Mouse (Mus musculus): ENCODE data around the gene Ninl. TPM values are rescaled to one million over a fixed set of nuclear protein-coding genes. Genes with fewer than 3 reads are reported as not detected.

Gene Ninl
- 1.6 and 1.9 TPM in 2 replicates for polyA plus RNA-seq (2021; fragmentation: Nextera tagmentation)
- long read RNA-seq, experiment 1, full-length matches to known transcripts, result 5 of 12 reads
- long read RNA-seq, experiment 1, partial matches to known transcripts, result 3 of 12 reads
- long read RNA-seq, experiment 1, other reads (novel, unspliced or antisense), result 4 of 12 reads
- long read RNA-seq, experiment 2, full-length matches to known transcripts, result 4 of 11 reads
- long read RNA-seq, experiment 2, partial matches to known transcripts, result 5 of 11 reads
- long read RNA-seq, experiment 2, other reads (novel, unspliced or antisense), result 2 of 11 reads

DNA sequence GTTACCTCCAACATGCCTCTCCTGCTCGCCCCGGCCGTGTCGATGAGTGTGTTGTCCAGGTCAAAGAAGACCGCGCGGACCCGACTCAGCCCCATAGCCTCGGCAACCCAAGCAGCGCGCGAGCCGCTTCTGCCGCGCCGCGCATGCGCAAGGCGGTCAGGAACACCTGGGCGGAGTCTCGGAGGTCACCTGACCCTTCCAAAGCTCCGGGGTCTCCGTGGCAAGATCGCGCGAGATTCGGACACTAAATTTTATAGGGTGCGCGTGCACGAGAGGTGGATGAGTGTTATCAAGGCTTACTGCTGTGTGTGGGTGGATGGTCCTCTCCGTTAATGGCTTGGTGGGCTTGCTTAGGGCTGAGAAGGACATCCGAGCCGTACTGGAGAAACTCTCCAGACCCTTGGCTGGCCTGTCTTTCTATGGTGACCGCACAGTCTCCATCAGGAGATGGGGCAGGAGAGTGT, at the start of gene Ninl, which contains the start of gene Nanp:
Gene Ninl, minus strand, starts transcription at position 151 of the 464 bp plus-strand sequence.
Gene Nanp, minus strand, starts transcription at position 167 of the 464 bp plus-strand sequence.

DNA sequence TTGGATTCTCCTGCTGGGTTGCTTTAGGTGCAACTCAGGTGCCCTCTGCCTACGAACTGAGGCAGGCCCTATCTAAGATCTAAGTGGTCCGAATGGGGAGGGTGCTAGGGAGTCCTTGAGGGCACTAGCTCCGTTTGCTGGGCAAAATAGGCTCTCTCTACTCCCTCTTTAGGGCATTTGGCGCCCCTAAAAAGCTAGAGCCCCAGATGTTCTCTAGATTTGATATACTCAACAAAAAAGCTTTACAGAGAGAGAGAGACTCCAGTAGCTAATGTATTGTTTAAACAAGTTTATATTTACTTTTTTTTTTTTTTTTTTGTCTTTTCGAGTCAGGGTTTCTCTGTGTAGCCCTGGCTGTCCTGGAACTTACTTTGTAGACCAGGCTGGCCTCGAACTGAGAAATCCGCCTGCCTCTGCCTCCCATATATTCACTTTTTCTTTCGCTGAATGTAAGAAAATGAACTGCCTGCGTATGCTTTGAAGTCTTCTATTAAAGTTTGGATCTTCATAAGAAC, 134.2 kb downstream of the Ninl start, which contains the start of gene Gins1:
Gene Gins1, plus strand, starts transcription at position 465 of the 515 bp plus-strand sequence.

DNA sequence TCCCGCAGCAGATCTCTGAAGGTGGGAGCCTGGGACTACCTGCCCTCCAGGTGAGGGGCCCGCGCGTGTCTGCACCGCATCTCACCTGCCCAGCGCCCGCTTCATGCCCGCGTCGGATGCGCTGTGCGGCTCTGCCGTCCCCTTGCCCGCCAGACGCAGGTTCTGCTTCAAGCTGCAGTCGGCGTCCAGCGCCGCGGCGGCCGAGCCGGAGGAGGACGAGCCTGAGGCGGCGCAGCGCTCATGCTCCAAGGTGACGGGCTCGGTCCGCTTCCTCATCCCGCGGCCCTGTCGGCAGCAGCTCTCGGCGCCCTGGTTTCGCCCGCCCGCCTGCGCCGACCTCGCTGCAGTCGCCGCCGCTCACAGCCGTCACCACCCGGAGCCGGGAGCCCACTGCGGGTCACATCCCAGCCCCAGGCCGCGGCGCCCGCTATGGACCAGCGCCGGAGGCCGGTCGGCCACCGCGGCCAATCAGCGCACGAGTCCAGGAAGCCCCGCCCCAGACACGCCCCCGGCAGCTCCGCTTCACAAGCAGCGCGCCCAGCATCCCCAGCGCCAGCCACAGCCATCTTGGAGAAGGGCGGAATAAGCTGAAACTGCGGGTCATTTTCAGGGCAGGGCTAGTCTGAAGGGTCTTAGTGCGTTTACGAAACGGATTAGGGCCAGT, 134.8 kb downstream of the Ninl start, which contains the start of gene Abhd12:
Gene Abhd12, minus strand, starts transcription at position 470 of the 664 bp plus-strand sequence.

Other genes with a start within 250 kb of the Ninl start
- gene Abhd12, start 134.6 kb downstream of the Ninl start, polyA plus RNA-seq (2021; fragmentation: Nextera tagmentation), result 315 and 377 TPM in 2 replicates
- gene Gins1, start 134.0 kb downstream of the Ninl start, polyA plus RNA-seq (2021; fragmentation: Nextera tagmentation), result 1.7 and 2.6 TPM in 2 replicates
- gene Nanp, start within 50 bp of the Ninl start, polyA plus RNA-seq (2021; fragmentation: Nextera tagmentation), result 50.6 and 63.8 TPM in 2 replicates
- gene Gm14151, start 53.0 kb upstream of the Ninl start, polyA plus RNA-seq (2021; fragmentation: Nextera tagmentation), result not detected in 2 replicates
- not detected in 2 replicates for gene Gm14147, start 58.9 kb upstream of the Ninl start, polyA plus RNA-seq (2021; fragmentation: Nextera tagmentation)